Mouse (Mus musculus) CH12F3 (cell line): Measurements from ENCODE around the gene She.

ENCODE experiments used
- in situ Hi-C: fragments of 300-500 bp; cut with MboI; formaldehyde crosslinking; loops from 2 replicates; pipeline ENCODE4 v1.14.3; 2020; ENCODE audit warnings: low sequenced_read_pairs

She gene

DNA sequence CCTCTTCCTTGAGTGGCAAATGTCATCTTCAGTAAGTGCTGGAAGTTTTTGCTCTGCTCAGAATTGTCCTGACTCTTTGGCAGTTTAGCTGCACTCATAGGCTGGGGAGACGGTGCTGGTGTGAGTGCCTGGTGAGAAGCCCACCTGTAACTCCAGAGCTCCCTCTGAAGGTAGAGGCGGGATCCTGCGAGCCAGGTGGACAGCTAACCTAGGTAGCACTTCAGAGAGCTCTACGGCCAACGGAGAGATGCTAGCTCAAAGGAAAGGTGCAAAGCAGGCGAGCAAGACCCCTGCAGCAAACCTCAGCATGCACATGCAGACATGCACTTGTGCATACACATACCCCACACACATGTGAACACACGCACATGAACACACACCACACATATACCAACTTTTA, 17.1 kb upstream of the She start:
- in situ Hi-C loops: no loop called here

DNA sequence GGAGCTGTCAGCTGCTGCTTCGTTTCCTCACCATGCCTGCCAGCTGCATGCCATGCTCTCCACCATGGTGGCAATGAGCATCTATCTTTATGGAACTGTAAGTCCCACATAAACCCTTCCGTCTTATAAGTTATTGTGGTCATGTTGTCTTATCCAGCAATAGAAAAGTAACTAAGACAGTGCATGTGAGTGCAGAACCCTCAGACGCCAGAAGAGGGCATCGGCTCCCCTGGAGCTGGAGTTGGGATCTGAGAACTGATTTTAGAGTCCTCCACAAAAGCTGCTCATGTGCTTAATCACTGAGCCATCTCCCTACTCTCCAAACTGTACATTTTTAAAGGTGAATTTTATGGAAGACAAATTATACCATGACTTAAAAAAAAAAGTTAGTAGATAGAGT, 14.1 kb upstream of the She start:
- in situ Hi-C loops: no loop called here

DNA sequence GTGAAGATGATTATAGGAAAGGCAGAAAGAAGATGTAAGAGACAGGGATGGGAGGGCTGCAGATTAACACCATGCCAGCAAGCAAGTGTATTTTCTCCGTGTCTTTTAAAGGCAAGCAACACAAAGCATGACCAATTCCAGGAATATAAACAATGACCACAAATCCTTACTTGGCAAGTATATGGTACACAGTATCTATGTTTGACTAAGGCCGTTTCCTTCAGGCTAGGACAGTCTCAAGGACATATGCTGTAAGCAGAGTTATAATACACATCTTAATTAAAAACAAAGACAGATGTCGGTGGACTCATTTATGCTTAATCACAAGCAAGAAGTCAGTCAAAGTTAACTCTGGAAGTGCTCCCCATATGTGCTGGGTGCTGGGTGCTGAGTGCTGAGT, 12.6 kb upstream of the She start:
- in situ Hi-C loops: no loop called here

GRCm38 (mm10) chr3:89819897-89820296, 11.3 kb upstream of the She start:
- in situ Hi-C loops: no loop called here

DNA sequence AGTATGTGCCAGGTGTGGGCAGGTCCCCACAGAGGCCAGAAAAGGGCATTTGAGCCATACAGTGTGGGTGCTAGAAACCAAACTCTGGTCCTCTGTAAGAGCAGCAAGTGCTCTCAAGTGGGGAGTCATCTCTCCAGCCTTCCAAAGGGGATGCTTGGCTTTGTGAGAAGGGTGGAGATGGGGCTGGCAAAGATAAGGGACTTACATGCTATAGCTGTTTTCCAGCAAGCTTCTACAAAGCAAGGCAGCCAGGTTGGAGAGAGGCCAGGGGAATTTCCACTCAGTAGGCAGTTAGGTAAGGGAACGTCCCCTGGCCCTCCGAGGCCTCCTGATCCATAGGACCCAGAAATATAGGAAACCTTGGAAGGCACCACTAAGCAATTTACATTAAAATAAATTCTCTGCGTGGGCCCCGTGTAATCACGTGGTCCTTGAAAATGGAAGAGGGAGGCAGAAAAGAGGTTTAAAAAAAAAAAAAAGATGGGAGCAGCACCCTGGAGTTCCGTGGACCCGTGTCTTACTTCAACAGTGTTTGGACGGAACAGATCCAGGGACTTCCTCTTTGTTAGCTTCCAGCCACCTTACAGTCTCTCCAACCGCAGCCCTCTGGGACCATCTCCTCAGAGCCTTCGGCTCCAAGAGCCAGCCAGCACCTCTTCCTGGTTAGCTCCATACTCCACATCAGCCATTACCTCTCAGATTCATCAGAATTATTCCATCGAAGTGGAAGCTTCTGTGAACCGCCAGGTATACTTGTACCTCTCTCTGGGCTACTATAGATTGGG, 10.7 kb upstream of the She start:
- in situ Hi-C loops: no loop called here

- in situ Hi-C loops: no loop called here
Measured at GRCm38 (mm10) chr3:89821096-89821513, 10.1 kb upstream of the She start.

DNA sequence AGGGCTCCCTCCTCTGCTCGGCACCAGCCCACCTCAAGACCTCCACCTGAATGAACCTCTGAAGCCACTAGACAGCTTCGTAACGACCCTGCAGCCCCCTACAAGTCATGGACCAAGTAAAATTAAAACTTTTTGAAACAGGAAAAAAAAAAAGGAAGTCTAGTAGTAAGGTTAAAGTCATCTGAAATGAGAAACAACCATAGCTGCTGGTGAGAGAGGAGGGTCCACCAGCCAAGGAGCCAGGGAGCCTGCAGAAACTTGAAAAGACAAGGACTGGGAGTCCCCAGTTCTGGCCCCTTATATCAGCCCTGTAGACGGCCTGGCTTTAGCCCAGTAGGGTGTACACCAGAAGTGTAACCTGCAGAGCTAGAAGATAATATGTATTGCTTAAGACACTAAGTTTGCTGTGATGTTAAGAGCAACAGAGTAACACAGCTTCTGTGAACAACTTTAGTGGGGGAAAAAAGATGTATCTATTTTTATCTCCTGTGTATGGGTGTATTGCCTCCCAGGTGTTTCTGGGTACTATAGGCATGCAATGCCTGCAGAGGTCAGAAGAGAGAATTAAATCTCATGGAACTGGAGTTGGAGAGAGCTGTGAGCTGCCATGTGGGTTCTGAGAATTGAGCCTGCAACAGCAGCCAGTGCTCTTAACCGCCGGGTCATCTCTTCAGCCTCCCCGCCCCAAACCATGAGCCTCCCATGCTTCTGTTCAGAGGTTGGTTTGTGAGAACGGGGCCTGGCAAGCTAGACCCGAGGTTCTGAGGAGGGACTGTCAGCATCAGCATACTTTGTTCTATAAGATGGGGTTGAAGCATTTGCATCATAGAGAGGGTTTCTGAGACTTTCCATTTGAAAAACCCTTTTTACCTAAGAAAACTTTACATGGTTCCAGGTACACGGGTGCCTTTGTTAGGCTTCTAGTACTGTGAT, 9.4 kb upstream of the She start:
- in situ Hi-C loops: no loop called here

DNA sequence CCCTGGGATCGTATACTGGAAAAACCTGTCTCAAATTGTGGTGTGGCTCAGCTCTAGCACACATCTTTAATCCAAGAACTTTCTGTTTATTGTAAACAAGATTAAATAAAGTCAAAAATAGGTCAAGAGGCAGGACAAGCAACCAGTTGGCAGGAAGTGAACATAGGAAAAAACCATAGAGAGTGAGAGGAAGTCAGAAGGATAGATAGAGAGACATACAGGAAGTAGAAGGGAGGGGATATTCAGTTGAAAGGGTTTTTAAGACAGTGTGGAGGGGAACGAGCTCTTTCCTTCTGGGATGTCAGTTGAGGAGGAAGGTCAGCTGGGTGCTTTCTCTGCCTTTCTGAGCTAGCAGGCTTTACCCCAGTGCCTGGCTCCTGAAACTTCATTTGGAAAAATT, 7.6 kb upstream of the She start:
- in situ Hi-C loops: no loop called here

GRCm38 (mm10) chr3:89826295-89826694, 4.9 kb upstream of the She start:
- in situ Hi-C loops: no loop called here

DNA sequence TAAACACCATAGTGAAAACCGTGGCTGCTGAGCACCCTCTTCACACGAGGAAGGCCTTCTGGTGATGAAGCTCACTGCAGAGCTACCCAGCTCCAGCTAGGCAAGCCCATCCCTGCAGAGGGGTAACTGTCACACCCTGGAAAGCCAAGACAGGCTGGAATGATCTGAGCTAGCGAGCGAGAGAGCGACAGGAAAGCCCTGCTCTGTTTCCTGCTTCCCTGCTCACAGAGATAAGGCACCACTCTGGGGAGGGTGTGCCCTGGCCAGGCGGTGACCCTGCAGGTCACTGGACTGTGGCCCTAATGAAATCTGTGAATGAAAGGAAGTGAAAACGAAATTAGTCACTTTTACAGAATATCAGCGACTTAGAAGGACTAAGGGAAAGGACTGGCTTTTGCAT, 4.2 kb downstream of the She start:
- in situ Hi-C loops: no loop called here

GRCm38 (mm10) chr3:89842258-89842657, 11.1 kb downstream of the She start:
- in situ Hi-C loops: no loop called here

GRCm38 (mm10) chr3:89843148-89843547, 12.0 kb downstream of the She start:
- in situ Hi-C loops: no loop called here

DNA sequence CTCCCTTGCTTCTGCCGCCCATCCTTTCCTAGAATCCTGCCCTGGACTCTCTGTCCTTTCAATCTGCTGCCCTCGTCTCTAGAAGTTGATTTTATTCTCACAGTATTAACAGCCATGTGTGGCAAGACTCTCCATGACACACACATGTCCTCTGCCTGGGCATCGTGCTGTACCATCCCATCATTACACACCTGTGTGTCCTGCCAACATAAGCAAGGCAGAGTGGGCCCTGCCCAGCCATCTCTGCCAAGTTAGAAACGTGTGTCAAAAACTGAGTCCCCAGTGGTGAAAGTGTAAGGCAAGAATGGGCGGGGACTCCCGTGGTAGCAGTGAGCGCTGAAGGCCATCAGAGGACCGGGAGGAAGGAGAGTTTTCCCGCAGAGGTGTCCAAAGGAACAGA, 14.6 kb downstream of the She start:
- in situ Hi-C loops: no loop called here

DNA sequence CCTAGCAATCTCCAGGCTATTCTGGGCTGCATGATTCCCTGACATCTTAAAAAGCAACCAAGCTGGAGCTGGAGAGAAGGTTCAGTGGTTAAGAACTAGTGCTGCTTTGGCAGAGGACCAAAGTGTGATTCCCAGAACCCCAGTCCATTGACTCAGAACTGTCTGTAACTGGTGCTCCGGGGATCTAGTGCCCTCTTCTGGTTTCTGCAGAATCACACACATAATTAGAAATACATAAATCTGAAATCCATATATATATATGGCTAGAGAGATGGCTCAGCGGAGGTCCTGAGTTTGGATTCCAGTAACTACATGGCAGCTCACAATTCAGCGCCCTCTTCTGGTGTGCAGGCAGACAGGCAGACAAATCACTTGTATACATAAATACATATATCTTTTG, 16.0 kb downstream of the She start:
- in situ Hi-C loops: no loop called here

DNA sequence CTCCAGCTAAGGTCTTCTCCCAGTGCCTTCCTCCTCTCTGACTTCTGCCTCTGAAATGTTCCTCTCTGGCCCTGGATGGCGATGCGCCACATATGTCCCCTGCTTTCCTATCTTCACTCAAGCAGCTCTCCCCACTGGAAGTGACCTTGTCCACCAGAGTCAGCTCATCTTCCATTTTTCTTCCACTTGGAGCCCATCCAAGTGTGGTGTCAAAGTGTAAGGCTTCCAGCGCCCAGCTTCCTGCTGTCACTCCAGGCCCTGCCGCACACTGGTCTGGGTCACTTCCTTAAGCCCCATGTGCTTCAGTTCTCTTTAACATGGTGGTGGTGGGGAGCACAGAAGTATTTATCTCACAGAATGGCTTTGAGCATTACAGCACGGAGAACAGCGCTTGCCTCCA, 16.4 kb downstream of the She start:
- in situ Hi-C loops: no loop called here

DNA sequence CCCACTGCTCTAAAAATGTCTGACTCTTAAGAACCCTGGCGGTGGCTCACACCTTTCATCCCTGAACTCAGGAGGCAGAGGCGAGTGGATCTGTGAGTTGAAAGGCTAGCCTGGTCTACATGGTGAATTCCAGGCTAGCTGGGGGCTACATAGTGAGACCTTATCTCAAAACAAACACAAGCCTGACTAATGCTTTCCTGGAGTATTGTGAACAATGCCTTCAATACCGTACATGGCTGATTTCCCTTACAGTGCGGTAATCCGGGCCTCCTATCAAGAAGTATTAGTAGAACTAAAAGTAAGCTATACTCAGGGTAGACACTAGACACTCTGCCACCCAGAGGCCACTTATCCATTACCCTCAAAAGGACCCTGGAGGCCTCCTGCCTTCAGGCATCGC, 16.9 kb downstream of the She start:
- in situ Hi-C loops: no loop called here

DNA sequence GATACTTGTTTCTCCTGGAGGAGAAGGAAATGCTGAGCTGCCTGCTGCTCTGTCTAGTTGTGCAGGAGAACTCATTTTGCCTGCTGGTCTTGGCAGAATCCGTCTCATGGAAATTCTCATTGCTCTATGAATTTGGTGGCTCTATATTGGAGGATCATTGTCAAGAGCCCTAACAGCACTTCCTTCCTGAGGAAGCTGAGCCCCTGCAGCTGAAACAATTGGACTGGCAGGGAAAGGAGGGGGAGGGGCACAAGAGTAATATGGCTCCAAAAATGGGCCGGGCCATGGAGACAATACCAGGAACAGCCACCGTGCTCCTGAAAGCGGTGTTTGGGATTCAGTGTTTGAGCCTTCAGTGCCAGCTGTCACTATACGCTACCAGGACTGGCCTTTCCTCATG, 22.6 kb downstream of the She start:
- in situ Hi-C loops: loop anchor here (5.0 kb wide), 1 partner anchor 66 kb away; no protein-coding TSS in a partner anchor

DNA sequence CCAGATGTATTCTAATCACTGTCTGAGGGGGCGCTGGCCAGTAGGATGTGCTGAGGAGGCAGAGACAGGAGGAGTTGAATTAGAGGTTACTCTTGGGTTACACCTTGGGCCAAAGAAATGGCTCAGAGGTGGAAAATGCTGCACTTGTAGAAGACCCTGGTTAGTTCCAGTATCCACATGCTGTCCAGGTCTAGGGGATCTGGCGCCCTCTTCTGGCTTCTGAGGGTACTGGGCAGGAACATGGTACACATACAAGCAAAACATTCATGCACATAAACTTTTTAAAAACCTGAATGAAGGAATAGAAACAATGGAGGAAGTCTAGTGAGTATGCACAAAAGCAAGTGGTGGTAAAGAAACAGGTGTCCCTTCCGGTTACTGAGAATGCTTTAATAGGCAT, 26.2 kb downstream of the She start:
- in situ Hi-C loops: no loop called here

- in situ Hi-C loops: no loop called here
Measured at GRCm38 (mm10) chr3:89858123-89858522, 27.0 kb downstream of the She start.

DNA sequence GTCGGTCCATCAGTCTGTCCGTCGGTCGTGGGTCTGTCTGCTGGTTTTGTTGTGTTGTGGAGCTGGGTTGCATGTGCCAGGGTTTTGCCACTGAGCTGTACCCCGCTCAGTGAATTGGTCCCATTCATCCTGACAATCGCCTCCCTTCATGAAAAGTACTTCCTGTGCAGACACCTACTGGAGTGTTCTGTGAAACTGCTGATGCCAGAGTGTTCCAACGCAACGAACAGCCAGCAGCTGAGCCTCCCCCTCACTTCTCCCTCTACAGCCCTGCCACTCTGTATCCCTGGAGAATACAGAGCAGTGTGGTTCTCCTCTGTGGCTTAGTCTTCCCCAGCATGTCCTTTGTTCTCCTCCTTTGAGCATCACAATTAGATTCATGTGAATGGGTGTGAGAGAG, 27.7 kb downstream of the She start:
- in situ Hi-C loops: no loop called here

DNA sequence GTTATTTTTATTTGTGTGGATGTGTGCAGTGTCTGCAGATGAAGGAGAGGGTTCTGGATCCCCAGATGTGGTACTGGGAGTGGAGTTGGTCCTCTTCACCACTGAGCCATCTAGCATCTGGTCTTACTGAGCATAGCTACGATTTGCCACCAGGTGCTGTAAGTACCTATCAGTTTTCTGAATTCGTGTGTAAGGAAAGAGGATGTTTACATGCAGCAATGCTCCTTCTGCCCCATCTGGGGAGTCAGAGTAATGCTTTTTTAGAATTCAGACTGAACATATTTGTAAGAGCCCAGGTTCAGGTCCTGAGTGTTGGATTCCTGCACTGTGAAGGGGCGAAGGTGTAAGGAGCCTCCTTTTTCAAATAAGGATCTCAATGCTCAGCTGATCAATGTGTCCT, 28.8 kb downstream of the She start:
- in situ Hi-C loops: no loop called here

DNA sequence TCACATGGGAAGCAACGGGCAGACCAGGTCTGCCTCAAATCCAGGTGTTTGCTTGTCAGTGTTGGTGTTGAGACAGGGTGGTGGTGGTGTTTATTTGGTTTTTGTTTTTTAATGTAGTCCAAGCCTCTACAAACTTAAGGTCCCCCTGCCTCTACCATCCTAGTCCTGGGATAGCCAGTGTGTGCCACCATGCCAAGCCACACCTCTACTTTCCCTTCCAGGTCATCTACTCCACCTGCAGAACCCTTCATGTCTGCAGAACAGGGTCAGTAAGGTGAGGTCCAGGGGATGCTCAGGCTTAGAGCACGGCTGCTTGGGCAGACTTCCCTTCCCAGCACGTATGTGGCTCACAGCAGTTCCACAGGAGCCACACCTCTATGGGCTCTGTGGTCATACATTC, 29.2 kb downstream of the She start:
- in situ Hi-C loops: no loop called here
